Mouse (Mus musculus): ENCODE data around the gene Ntsr1.
A peak's percentile ranks its signal among the peaks of the same experiment; 100 is the strongest.

Gene Ntsr1

GRCm38 (mm10) chr2:180506281-180506680 lies 6.5 kb downstream of the Ntsr1 start:
- DNase-seq (ENCODE audit: low read depth, low spot score) = no peak

GRCm38 (mm10) chr2:180508455-180509115 lies 8.8 kb downstream of the Ntsr1 start:
- DNase-seq (ENCODE audit: low read depth, low spot score) = no peak

- DNase-seq (ENCODE audit: low read depth, low spot score) = no peak
Observed at GRCm38 (mm10) chr2:180510867-180511266, 11.1 kb downstream of the Ntsr1 start.

GRCm38 (mm10) chr2:180511875-180512661 lies 12.3 kb downstream of the Ntsr1 start:
- no peak for DNase-seq (ENCODE audit: low read depth, low spot score)

DNA sequence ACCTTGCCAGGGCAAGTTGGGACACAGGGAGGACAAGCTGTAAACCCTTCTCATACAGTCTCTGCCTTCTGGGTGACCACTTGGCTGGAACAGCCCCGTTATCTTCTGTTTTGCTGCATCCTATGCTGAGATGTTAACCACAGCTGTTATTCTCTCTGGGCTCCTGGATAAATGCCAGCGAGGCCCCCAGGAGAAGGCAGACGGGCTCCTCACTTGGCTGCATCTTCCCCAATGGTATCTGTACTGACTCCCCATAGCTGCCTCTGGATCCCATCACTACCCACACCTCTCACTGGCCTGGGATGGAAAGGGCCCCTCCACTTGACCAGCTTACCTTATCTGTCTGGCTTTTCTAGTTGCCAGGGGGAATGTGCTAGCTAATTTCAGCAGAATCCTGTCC lies 13.2 kb downstream of the Ntsr1 start:
- no peak for DNase-seq (ENCODE audit: low read depth, low spot score)

DNA sequence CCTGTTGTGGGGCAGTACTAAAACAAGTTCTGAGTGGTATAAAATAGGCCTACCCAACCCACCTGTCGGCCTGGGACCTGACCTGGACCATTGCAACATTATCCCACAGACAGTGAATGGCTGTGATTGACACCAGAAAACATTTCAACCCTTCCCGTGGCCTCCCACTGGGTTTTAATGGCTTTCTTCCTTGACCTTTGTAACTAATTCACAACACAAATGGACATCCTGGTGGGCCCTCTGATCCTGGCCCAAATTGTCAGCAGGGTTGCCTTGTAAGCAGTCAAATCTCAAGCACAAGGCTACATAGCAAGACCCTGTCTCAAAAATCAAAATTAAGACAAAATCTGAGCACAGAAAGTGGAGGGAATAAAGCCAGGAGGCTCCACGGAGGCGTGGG lies 14.1 kb downstream of the Ntsr1 start:
- no peak for DNase-seq (ENCODE audit: low read depth, low spot score)

DNA sequence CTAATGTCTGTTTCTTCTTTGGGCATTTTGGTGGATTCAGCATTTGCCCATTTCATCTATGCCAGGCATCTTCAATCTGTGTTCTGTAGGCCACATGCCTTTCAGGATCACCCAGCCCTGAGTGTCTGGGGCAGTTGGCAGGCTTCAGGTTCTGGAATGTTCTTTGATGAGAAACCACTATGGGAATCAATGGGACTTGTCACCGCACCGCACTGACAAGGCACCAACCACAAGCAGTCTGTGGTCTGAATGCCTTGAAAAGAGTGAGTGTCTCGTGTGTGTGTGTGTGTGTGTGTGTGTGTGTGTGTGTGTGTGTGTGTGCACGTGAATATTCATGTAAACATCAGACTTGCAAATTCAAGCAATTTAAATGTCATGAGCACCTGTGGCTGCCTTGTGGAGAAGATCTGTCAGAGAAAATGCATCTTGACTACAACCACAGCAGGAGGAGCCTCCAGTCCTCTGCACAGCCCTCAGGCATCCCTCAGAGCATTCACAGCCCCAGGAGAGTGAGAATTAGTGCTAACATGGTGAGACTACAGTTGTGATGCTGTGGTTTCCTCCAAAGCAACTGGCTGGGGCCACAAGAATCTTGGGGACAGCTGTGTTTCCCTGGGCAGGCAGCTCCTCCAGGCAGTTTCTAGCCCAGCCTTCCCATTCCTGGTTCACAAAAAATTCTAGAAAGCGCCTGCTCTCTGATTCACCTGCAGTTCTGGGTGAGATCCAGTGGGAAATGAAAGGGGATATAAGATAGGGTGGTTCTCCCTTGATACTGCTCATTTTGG lies 21.9 kb downstream of the Ntsr1 start:
- no peak for DNase-seq (ENCODE audit: low read depth, low spot score)

GRCm38 (mm10) chr2:180522825-180523224 lies 23.0 kb downstream of the Ntsr1 start:
- DNase-seq (ENCODE audit: low read depth, low spot score) = peak; percentile 53

DNA sequence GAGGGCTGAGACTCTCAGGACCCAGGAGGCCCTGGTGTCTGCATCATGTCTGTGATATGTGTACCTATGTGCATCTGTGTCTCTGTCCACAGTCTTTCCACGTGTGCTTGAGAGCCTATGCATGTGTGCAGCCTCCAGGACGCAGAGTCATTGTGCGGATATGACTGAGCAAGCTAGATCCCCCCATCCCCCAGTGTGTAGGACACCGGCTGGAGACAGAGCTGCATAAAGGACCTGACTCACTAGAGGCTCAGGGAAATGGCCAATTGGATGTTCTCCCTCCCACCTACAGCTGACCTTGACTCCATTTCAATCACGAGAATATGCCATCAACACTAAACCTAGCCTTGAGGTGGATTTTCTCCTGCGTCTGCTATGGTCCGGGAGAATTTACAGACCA lies 27.7 kb downstream of the Ntsr1 start:
- no peak for DNase-seq (ENCODE audit: low read depth, low spot score)

DNA sequence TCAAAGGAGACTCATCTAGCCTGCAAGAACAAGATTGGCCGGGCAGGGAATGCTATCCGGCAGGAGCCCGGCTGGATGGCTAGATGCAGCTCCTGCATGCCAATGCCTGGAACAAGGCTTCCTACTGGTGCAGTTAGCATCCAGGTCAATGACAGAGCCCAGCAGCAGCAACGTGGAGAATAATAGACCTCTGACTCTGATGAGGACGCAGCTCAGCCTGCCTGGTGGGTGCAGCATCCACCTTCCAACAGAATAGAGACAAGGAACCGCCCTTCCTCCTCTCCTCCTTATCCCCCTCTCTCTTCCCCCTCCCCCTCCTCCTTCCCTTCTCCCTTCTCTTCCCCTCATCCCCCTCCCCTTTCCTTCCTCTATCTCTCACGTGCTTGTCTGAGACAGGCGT lies 28.1 kb downstream of the Ntsr1 start:
- no peak for DNase-seq (ENCODE audit: low read depth, low spot score)

- no peak for DNase-seq (ENCODE audit: low read depth, low spot score)
Observed at GRCm38 (mm10) chr2:180530130-180530529, 30.4 kb downstream of the Ntsr1 start.

DNA sequence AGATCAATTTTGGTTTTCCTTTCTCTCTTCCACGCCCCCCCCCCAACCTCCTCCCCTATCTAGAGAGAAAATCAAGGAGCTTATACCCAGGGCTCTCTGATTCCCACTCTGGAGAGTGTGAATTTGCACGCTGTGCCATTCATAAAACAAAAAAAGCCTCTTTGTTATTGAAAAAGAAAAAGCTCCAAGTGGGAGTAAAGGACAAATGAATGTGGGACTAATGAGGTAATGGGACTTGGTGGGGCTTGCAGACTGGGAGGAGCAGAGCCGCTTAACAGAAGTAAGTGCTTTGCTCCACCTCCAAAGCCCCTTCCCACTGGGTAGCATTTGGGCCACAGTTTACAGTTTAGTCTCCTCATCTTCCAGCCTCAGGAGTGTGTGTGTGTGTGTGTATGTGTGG lies 30.8 kb downstream of the Ntsr1 start:
- no peak for DNase-seq (ENCODE audit: low read depth, low spot score)

- no peak for DNase-seq (ENCODE audit: low read depth, low spot score)
Observed at GRCm38 (mm10) chr2:180531671-180532385, 32.1 kb downstream of the Ntsr1 start.

- no peak for DNase-seq (ENCODE audit: low read depth, low spot score)
Observed at GRCm38 (mm10) chr2:180532386-180532995, 32.7 kb downstream of the Ntsr1 start.

DNA sequence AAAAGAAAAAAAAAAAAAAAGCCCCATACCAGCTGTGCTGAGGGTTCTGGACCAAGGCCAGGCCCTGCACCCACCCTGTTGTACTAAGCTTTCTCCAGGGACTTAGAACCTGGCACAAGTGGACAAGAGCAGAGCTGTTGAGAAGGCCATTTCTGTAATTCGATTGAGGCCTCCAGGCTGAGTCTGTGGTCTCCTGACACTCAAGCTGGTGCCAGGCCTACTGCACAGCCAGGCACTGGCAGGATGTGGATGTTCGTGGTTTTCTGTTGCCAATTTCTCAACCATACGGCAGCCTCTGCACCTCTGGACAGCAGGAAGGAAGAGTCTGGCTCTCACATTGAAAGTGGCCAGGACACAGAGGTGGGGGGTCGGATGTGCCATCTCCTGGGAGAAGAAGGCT lies 33.5 kb downstream of the Ntsr1 start:
- no peak for DNase-seq (ENCODE audit: low read depth, low spot score)

- no peak for DNase-seq (ENCODE audit: low read depth, low spot score)
Observed at GRCm38 (mm10) chr2:180543675-180544074, 43.9 kb downstream of the Ntsr1 start.

DNA sequence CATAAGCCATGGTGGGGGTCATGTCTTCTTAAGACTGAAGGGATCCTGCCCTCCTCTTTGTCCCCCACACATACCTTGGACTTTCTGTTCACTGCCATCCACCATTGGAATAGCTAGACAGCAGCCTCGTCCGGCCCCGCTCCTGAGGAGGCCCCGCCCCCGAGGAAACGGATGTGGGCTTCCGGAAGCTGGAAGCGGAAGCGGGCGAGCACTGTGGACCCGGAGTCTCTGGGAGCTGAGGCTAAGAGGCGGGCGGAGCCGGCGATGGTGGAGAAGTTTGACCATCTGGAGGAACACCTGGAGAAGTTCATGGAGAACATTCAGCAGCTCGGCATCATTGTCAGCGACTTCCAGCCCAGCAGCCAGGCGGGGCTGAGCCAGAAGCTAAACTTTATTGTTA lies 45.3 kb downstream of the Ntsr1 start:
- DNase-seq (ENCODE audit: low read depth, low spot score) = no peak

DNA sequence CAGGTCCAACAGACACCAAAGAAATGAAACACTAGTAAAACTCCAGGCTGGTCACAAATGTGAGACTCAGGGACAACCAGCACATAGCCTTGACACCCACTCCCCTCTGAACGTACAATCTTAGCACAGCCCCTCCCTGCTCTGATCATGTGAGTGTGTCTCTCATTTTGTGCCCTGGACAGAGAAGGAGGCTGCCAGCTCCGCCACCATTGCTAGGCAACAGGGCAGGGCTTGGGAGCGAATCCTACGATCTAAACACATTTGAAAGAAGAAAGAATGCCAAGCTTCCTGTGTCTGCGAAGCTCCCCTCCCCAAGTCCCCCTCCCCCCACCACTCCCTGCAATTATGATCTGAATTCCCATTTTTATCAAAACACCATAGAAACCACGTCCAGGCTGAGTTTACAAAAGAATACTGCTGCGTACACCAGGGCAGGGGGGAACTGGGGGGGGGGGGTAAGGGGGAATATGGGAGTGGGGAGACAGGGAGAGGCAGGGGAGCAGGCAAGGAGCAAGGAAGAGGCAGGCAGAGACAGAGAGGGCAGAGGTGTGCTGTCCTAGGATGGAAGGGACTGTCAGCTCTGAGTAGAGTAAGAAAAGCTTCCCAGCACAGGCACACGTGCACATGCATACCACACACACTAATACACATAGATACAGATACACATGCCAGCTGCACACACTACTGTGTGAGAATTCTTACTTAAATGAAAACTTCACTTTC lies 47.8 kb downstream of the Ntsr1 start:
- DNase-seq (ENCODE audit: low read depth, low spot score) = no peak

- no peak for DNase-seq (ENCODE audit: low read depth, low spot score)
Observed at GRCm38 (mm10) chr2:180552340-180552739, 52.6 kb downstream of the Ntsr1 start.

DNA sequence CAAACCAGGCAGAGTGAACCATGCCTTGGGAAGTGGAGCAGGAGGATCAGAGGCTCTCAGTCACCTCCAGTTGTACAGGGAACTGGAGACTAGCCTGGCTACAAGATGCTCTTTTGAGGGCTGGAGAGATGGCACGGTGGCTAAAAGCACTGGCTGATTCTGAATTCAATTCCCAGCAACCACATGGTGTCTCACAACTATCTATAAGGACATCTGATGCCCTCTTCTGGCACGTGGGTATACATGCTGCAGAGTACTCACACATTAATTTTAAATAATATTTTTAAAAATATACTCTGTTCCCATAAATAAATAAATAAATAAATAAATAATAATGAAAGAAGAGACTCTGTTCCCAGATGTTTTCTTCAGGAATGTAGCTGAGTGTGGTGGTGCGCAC lies 55.4 kb downstream of the Ntsr1 start:
- DNase-seq (ENCODE audit: low read depth, low spot score) = no peak

GRCm38 (mm10) chr2:180556470-180556869 lies 56.7 kb downstream of the Ntsr1 start:
- no peak for DNase-seq (ENCODE audit: low read depth, low spot score)
